Mouse (Mus musculus): ENCODE measurements around the gene Paqr8. TPM values are rescaled to one million over a fixed set of nuclear protein-coding genes. Genes with fewer than 3 reads are reported as not detected.

Paqr8 gene
- polyA plus RNA-seq, 1 experiment = 0.55 TPM

DNA sequence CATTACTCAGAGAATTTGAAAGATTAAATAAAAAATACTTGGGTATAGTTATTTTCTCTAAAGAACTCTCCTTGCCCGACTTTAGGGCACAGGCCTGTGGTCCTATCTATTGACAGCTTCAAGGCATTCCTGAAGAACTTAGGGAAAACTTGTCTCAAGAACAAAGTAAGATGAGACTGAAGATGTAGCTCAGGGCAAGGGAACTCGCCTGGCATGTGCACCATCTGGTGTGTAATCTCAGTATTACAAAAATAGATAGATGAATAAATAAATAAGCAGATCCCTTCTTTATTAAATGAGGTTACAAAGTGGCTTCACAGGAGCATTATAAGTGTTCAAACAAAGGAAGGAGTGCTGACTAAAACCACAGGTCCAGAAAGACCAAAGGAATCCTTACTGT lies 93.7 kb downstream of the Paqr8 start:
- no peak overlapping the region for H3K4me3 ChIP-seq (replicated peaks; ENCODE audit: control insufficient read depth, low read depth, low read length)
- TF ChIP-seq POLR2A (IDR thresholded peaks at IDR 0.05; ENCODE audit: borderline replicate concordance, control insufficient read depth, low read depth, low read length) = no peak
- TF ChIP-seq CTCF (IDR thresholded peaks at IDR 0.05; ENCODE audit: control insufficient read depth, insufficient read depth, low read length) = no peak
- WGBS = 64% methylated on average over 2 of the region's 2 CpGs
- no peak overlapping the region for H3K27ac ChIP-seq (ENCODE audit: control insufficient read depth, insufficient read depth, low read depth, low read length, poor library complexity)
- no peaks in the 10 kb centered on the region; the same call in 1 of the 2 replicates for H3K4me1 ChIP-seq (ENCODE audit: control insufficient read depth, insufficient read depth, low read length)

- Histone ChIP-seq H3K4me3 (replicated peaks; ENCODE audit: control insufficient read depth, low read depth, low read length) (no peak overlapping the region), H3K4me1 (ENCODE audit: control insufficient read depth, insufficient read depth, low read length) (no peaks in the 10 kb centered on the region; the same call in 1 of the 2 replicates), H3K27ac (ENCODE audit: control insufficient read depth, insufficient read depth, low read depth, low read length, poor library complexity) (no peak overlapping the region)
- no peak for TF ChIP-seq CTCF (IDR thresholded peaks at IDR 0.05; ENCODE audit: control insufficient read depth, insufficient read depth, low read length)
- WGBS = 46% methylated on average over 4 of the region's 4 CpGs
These were observed 94.2 kb downstream of the Paqr8 start for GRCm38 (mm10) chr1:20984582-20984981.

DNA sequence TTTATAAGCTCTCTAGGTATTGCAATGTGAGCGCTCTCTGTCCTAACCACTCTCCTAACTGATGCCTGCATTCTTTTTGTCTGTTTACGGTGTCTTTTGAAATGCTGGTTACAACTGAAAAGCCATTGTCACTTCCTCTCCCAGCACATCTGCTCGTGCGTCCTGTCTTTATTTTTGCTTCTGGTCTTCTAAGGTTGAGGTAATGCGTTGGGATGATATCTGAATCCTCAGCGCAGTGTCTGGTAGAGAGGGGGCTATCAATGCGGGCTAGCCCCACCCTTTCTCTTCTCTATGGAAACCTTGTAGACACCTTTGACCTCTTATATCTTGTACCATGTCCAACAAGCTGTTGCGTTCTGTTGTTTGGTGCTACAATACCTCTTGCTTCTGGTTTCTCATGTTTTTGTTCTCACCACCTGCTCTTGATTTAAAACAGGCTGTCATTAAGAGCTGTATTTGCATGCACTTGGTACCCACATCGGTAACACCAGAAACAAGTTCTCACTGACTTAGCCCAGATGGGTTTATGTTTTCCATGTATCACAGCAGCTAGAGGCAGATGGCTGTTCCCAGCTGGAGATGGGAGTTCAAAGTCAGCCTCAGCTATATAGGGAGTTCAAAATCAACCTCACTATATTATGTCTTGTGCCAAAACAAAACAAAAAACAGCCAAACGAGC lies 96.1 kb downstream of the Paqr8 start:
- Histone ChIP-seq H3K27ac (ENCODE audit: control insufficient read depth, insufficient read depth, low read depth, low read length, poor library complexity) (peak overlapping the region; percentile 61; the same call in 1 of the 2 replicates), H3K4me3 (replicated peaks; ENCODE audit: control insufficient read depth, low read depth, low read length) (no peak overlapping the region), H3K4me1 (ENCODE audit: control insufficient read depth, insufficient read depth, low read length) (no peaks in the 10 kb centered on the region; the same call in 1 of the 2 replicates)
- TF ChIP-seq POLR2A (IDR thresholded peaks at IDR 0.05; ENCODE audit: borderline replicate concordance, control insufficient read depth, low read depth, low read length) (no peak), CTCF (IDR thresholded peaks at IDR 0.05; ENCODE audit: control insufficient read depth, insufficient read depth, low read length) (no peak)
- 21% methylated on average over 10 of the region's 10 CpGs for WGBS

Other genes with a start within 250 kb of the Paqr8 start
- gene Il17a, start 159.7 kb upstream of the Paqr8 start, polyA plus RNA-seq (2011; ENCODE audit: insufficient read depth, insufficient read length, low replicate concordance, missing spikeins) = not detected in 2 replicates
- gene Il17f, start 100.0 kb upstream of the Paqr8 start, polyA plus RNA-seq (2011; ENCODE audit: insufficient read depth, insufficient read length, low replicate concordance, missing spikeins) = not detected in 2 replicates
- 108 and 125 TPM in 2 replicates for gene Mcm3, start 70.3 kb upstream of the Paqr8 start, polyA plus RNA-seq (2011; ENCODE audit: insufficient read depth, insufficient read length, low replicate concordance, missing spikeins)
- 1.6 TPM in 1 of 2 replicates, not detected in the other for gene Efhc1, start 61.0 kb downstream of the Paqr8 start, polyA plus RNA-seq (2011; ENCODE audit: insufficient read depth, insufficient read length, low replicate concordance, missing spikeins)
- gene Tram2, start 188.6 kb downstream of the Paqr8 start, polyA plus RNA-seq (2011; ENCODE audit: insufficient read depth, insufficient read length, low replicate concordance, missing spikeins) = 3.1 and 6.7 TPM in 2 replicates

Measured in bone marrow, adult 2 months (tissue).